Comparison of ENCODE assay signal across 8 mouse cellular contexts in the genomic region with DNA sequence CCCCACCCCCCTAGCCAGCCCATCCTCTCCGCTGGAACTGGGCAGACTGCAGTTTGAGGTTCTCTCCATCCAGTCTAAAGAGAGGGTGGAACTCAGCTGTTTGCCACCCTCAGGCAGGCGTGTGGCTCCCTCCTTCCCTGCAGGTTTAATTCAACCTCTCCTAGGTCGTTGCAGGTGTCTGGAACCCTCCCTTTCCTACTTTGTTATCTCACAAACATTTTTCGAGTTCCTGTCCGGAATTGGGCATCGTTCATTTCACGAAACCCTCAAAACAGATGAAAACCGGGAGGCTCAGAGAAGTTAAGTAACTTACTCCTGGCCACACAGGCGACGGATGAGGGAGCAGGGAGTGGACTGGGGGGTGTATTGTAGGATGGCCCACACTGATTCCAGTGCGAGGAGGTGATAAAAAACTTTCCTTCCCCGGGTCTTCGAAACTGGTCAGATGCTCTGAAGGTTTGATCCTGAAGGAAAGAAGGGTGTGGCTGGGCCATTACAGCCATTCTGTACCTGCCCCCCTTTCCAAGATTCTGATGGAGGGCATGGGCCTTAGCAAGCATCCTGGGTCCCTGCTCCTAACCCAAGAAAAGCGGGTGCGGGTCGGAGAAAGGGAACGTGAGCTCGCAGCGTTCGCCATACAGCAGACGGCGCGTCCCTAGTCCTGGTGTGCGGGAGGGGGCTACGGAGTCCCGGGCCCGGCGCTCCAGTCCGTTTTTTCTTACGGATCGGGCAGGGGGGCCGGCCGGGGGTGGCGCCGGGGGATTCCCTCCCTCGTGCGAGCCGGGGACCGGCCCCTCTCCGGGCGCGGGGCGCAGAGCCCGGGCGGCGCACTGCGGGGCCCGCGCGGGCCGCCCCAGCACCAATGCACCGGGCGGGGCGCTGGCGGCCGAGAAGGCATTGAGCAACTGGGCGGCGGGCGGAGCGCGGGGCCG. TPM values are rescaled to one million over a fixed set of nuclear protein-coding genes. Genes with fewer than 3 reads are reported as not detected.
A peak's percentile ranks its signal among the peaks of the same experiment; 100 is the strongest.
DNase-seq lines count a peak whose midpoint lies in the region; ATAC-seq and TF ChIP-seq lines count a peak whose summit lies in the region.

A gene (plus strand): TSS at position 760 of the 932 bp plus-strand sequence.

- H3K4me3 ChIP-seq in embryonic facial prominence, embryonic 10.5 days, result peak within 1 kb of the TSS; percentile 62
- H3K4me3 ChIP-seq in hindbrain, embryonic 10.5 days, result peak within 1 kb of the TSS; percentile 56
- peak within 1 kb of the TSS; percentile 52 for H3K4me3 ChIP-seq in lung, embryonic 14.5 days (ENCODE audit: low read depth, low read length)

- H3K9ac ChIP-seq in lung, embryonic 14.5 days, result peak within 1 kb of the TSS; percentile 50

- peak within 1 kb of the TSS; percentile 78 for H3K27ac ChIP-seq in embryonic facial prominence, embryonic 10.5 days (replicated peaks)
- peak within 1 kb of the TSS; percentile 79 for H3K27ac ChIP-seq in hindbrain, embryonic 10.5 days
- no peak within 1 kb of the TSS for H3K27ac ChIP-seq in lung, embryonic 14.5 days (ENCODE audit: low read depth)

- no peak for DNase-seq in left cerebral cortex, adult 8-10 months (ENCODE audit: low spot score in 2 of 2)
- DNase-seq in left cerebral cortex, adult 11 months (ENCODE audit: low spot score), result no peak
- DNase-seq in embryonic facial prominence, embryonic 10.5 days (ENCODE audit: low spot score), result peak; percentile 65
- no peak for DNase-seq in hindbrain, embryonic 10.5 days (ENCODE audit: low spot score)
- peak; percentile 60 for DNase-seq in lung, embryonic 14.5 days
- peak; percentile 67 for DNase-seq in testis, postnatal 10 days (ENCODE audit: low spot score)
- no peak for DNase-seq in right cerebral cortex, postnatal 4 days
- DNase-seq in right cerebral cortex, postnatal 25 days, result no peak

- no peaks in the 10 kb centered on the region for H3K9me3 ChIP-seq in embryonic facial prominence, embryonic 10.5 days
- H3K9me3 ChIP-seq in hindbrain, embryonic 10.5 days, result no peaks in the 10 kb centered on the region
- no peaks in the 10 kb centered on the region for H3K9me3 ChIP-seq in lung, embryonic 14.5 days (ENCODE audit: low read depth, low read length)

- H3K4me2 ChIP-seq in lung, embryonic 14.5 days, result peak within 1 kb of the TSS; percentile 70

- H3K4me1 ChIP-seq in embryonic facial prominence, embryonic 10.5 days, result peaks cover 70% of the 10 kb centered on the region
- H3K4me1 ChIP-seq in hindbrain, embryonic 10.5 days (replicated peaks), result peaks cover 64% of the 10 kb centered on the region
- H3K4me1 ChIP-seq in lung, embryonic 14.5 days (ENCODE audit: insufficient read depth), result peaks cover 33% of the 10 kb centered on the region; the same call in 1 of the 2 replicates

- H3K36me3 ChIP-seq in embryonic facial prominence, embryonic 10.5 days (replicated peaks), result no peaks in the 10 kb centered on the region
- H3K36me3 ChIP-seq in hindbrain, embryonic 10.5 days, result no peaks in the 10 kb centered on the region
- no peaks in the 10 kb centered on the region for H3K36me3 ChIP-seq in lung, embryonic 14.5 days (ENCODE audit: insufficient read depth)

- TF ChIP-seq CTCF in lung, embryonic 14.5 days (IDR thresholded peaks at IDR 0.05; ENCODE audit: low read depth), result no peak

- peak; percentile 29; the same call in 1 of the 2 replicates for ATAC-seq in lung, embryonic 14.5 days (ENCODE audit: insufficient read depth)

- H3K27me3 ChIP-seq in embryonic facial prominence, embryonic 10.5 days (replicated peaks; ENCODE audit: low read depth, poor library complexity, severe bottlenecking), result peaks cover 99% of the 10 kb centered on the region
- H3K27me3 ChIP-seq in hindbrain, embryonic 10.5 days (ENCODE audit: insufficient read depth, poor library complexity, severe bottlenecking), result peaks cover 99% of the 10 kb centered on the region
- H3K27me3 ChIP-seq in lung, embryonic 14.5 days (ENCODE audit: insufficient read depth, low read length), result peaks cover 58% of the 10 kb centered on the region

- WGBS in embryonic facial prominence, embryonic 10.5 days, result under 1% methylated on average over 62 of the region's 62 CpGs
- under 1% methylated on average over 60 of the region's 62 CpGs for WGBS in hindbrain, embryonic 10.5 days
- WGBS in lung, embryonic 14.5 days, result under 1% methylated on average over 62 of the region's 62 CpGs

RNA-seq across cellular contexts. Expression of the gene that starts here (rescaled TPM):
- total RNA-seq in left cerebral cortex, adult 8-10 months (2022), result 10 to 100 TPM; 14.0 to 18.9 (median 15.1) TPM
- polyA plus RNA-seq in embryonic facial prominence, embryonic 10.5 days (2016; fragmentation: Nextera tagmentation; extraction: Ambion mirVana), result 8.2 TPM in 2 replicates
- polyA plus RNA-seq in hindbrain, embryonic 10.5 days (2016; fragmentation: Nextera tagmentation; extraction: Ambion mirVana), result 14.8 and 17.4 TPM in 2 replicates
- 12.8 and 16.0 TPM in 2 replicates for polyA plus RNA-seq in lung, embryonic 14.5 days (2014; fragmentation: Nextera tagmentation; extraction: Ambion mirVana)

Comparison
In these comparisons a context has a peak if more than half of its experiments do, and no peak if none do; other contexts are left out.
1. DNase-seq: peak in embryonic facial prominence, embryonic 10.5 days (single experiment), lung, embryonic 14.5 days (single experiment) and testis, postnatal 10 days (single experiment); none in left cerebral cortex, adult 8-10 months (0 of 2), left cerebral cortex, adult 11 months (single experiment), hindbrain, embryonic 10.5 days (single experiment), right cerebral cortex, postnatal 4 days (single experiment) and right cerebral cortex, postnatal 25 days (single experiment).
2. Peak in every context shown above with its lines, with median percentiles within 50 percentile points of each other: H3K4me3 ChIP-seq.